10 mouse cellular contexts compared by ENCODE assay signal in the genomic region with DNA sequence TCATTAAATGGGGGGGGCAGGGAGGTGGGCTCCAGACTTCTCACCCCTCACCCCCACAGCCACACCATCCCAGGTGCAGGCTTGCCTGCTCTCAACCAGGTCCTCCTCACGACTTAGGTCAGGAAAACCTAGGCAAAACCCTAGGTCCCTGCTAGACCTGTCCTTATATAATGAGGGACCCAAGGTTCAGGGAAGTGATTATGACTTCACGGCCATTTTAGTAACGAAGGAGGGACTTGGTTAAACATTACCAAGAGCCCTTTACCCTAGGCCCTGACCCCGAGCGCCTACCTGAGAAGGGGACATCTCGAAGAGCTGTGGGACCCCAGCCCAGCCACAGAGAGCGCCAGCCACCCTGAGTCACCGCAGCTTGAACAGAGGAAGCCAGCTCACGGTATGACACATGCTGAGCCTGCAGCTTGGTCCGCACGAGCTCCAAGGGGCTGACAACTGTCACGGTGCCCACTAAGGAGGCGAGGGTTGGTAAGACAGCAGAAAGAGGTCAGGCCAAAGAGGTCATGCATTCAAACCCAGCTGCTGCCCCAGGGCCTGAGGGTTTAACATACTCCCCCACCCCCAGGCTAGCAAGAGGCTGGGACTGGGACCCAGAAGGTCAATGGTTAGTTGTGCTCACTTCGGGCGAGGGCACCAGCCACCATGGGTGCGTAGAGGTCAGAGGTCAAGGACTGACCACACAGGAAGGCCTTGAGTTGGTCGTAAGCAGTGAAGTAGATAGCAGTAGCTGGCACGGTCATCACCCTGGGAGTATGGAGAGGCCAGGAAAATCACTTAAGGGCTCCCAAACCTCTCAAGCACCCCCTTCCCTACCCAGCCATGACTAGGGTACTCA. TPM values are rescaled to one million over a fixed set of nuclear protein-coding genes. Genes with fewer than 3 reads are reported as not detected.
DNase-seq lines count a peak whose midpoint lies in the region; ATAC-seq and TF ChIP-seq lines count a peak whose summit lies in the region.
"Had no signal": no experiment of that assay in that cellular context is flagged by ENCODE, and none has a peak within 500 bp of the region (broad histone marks: within the 10 kb centered on the region; RNA-seq: fewer than 3 reads in every experiment).

No protein-coding gene starts in this region.

- ATAC-seq in hindbrain, embryonic 15.5 days (ENCODE audit: low FRiP score, low read depth): no peak
- no peak for ATAC-seq in midbrain, embryonic 14.5 days (ENCODE audit: low FRiP score, low TSS enrichment)

- no peaks in the 10 kb centered on the region for H3K27me3 ChIP-seq in hindbrain, embryonic 15.5 days
- H3K27me3 ChIP-seq in midbrain, embryonic 14.5 days (ENCODE audit: control insufficient read depth, insufficient read depth, low read length): no peaks in the 10 kb centered on the region; the same call in 1 of the 2 replicates
- H3K27me3 ChIP-seq in thymus, adult 2 months (ENCODE audit: control insufficient read depth, insufficient read depth, low read length): peaks cover 3% of the 10 kb centered on the region; the same call in 1 of the 2 replicates

- peaks cover 33% of the 10 kb centered on the region for H3K36me3 ChIP-seq in hindbrain, embryonic 15.5 days
- H3K36me3 ChIP-seq in midbrain, embryonic 14.5 days (ENCODE audit: control insufficient read depth, insufficient read depth, low read length): peaks cover 49% of the 10 kb centered on the region
- no peaks in the 10 kb centered on the region for H3K36me3 ChIP-seq in thymus, adult 2 months (ENCODE audit: control insufficient read depth, insufficient read depth, low read length)

- intact Hi-C loops in left cerebral cortex, adult 2 months (cut with DNase I): no loop called here
- intact Hi-C loops in left cerebral cortex, postnatal 36 days (cut with DNase I): loop anchor here (5.0 kb wide), 1 partner anchor 107 kb away; a partner anchor contains a TSS

- no peak for TF ChIP-seq CTCF in left cerebral cortex, adult 2 months (IDR thresholded peaks at IDR 0.05)
- TF ChIP-seq CTCF in thymus, adult 2 months (IDR thresholded peaks at IDR 0.05; ENCODE audit: borderline replicate concordance, control insufficient read depth, extremely low read depth, insufficient read depth, low read length, poor library complexity): no peak

- no peak overlapping the region for H3K4me3 ChIP-seq in left cerebral cortex, adult 2 months
- no peak overlapping the region for H3K4me3 ChIP-seq in hindbrain, embryonic 15.5 days
- H3K4me3 ChIP-seq in midbrain, embryonic 14.5 days (replicated peaks; ENCODE audit: low read depth, low read length): no peak overlapping the region
- H3K4me3 ChIP-seq in thymus, adult 2 months (ENCODE audit: control insufficient read depth, insufficient read depth, low read length): no peak overlapping the region
- H3K4me3 ChIP-seq: megakaryocyte, embryonic 14.5 days had no signal

- H3K9ac ChIP-seq in hindbrain, embryonic 15.5 days: 0 out of 2 replicates have a peak overlapping the region, but pooled peaks have one; percentile 23
- H3K9ac ChIP-seq in midbrain, embryonic 14.5 days (replicated peaks; ENCODE audit: low read length): no peak overlapping the region

- WGBS in hindbrain, embryonic 15.5 days: 72% methylated on average over 18 of the region's 18 CpGs
- WGBS in midbrain, embryonic 14.5 days: 83% methylated on average over 18 of the region's 18 CpGs
- WGBS in thymus, adult 2 months: 95% methylated on average over 18 of the region's 18 CpGs

- H3K27ac ChIP-seq in left cerebral cortex, adult 2 months: peak overlapping the region; percentile 32
- H3K27ac ChIP-seq in hindbrain, embryonic 15.5 days (replicated peaks): no peak overlapping the region
- H3K27ac ChIP-seq in midbrain, embryonic 14.5 days (replicated peaks; ENCODE audit: low read depth, low read length): no peak overlapping the region
- H3K27ac ChIP-seq in thymus, adult 2 months (ENCODE audit: control insufficient read depth, insufficient read depth, low read length): no peak overlapping the region

- TF ChIP-seq POLR2A in thymus, adult 2 months (IDR thresholded peaks at IDR 0.05; ENCODE audit: control insufficient read depth, extremely low read depth, insufficient read depth, low read length, poor library complexity): no peak

- peaks cover 42% of the 10 kb centered on the region for H3K4me1 ChIP-seq in hindbrain, embryonic 15.5 days (replicated peaks)
- H3K4me1 ChIP-seq in midbrain, embryonic 14.5 days (ENCODE audit: control insufficient read depth, insufficient read depth, low read length): peaks cover 28% of the 10 kb centered on the region
- peaks cover 12% of the 10 kb centered on the region for H3K4me1 ChIP-seq in thymus, adult 2 months (replicated peaks; ENCODE audit: control insufficient read depth, insufficient read depth, low read length)

- no peaks in the 10 kb centered on the region for H3K9me3 ChIP-seq in hindbrain, embryonic 15.5 days
- no peaks in the 10 kb centered on the region for H3K9me3 ChIP-seq in midbrain, embryonic 14.5 days (ENCODE audit: control insufficient read depth, low read length)

- no peak overlapping the region for H3K4me2 ChIP-seq in hindbrain, embryonic 15.5 days
- peak overlapping the region; percentile 19 for H3K4me2 ChIP-seq in midbrain, embryonic 14.5 days (ENCODE audit: low read length)

- DNase-seq in cerebellum, adult 8-10 months: peak; percentile 39
- DNase-seq in cerebellum, postnatal 36 days: no peak
- peak in 1 of 2 experiments; percentile 10 for DNase-seq in left cerebral cortex, adult 2 months (ENCODE audit: extremely low spot score in 1 of 2, low spot score in 2 of 2)
- no peak for DNase-seq in left cerebral cortex, postnatal 36 days (ENCODE audit: low spot score in 2 of 2)
- DNase-seq in midbrain, embryonic 14.5 days: no peak
- DNase-seq in urinary bladder, postnatal 14 days (ENCODE audit: low spot score): no peak
- DNase-seq in thymus, adult 2 months: no peak
- DNase-seq: thymus, adult 18-20 months had no signal

RNA-seq across cellular contexts. Expression of a gene that starts 3.4 kb away (rescaled TPM):
- 10 to 100 TPM; 65.7 to 68.6 TPM for total RNA-seq in left cerebral cortex, adult 2 months (2021)
- 10 to 100 TPM; 56.7 to 64.8 TPM for total RNA-seq in left cerebral cortex, postnatal 36 days (2021)
- 167 and 168 TPM in 2 replicates for polyA plus RNA-seq in hindbrain, embryonic 15.5 days (2015; fragmentation: Nextera tagmentation; extraction: Ambion mirVana)
- 132 and 144 TPM in 2 replicates for polyA plus RNA-seq in midbrain, embryonic 14.5 days (2014; fragmentation: Nextera tagmentation; extraction: Ambion mirVana)
- 227 and 235 TPM in 2 replicates for polyA plus RNA-seq in thymus, adult 2 months (2012; rRNA removed)

RNA-seq across cellular contexts. Expression of a gene that starts 11.2 kb away (rescaled TPM):
- 100 to 1,000 TPM; 505 to 522 TPM for total RNA-seq in left cerebral cortex, adult 2 months (2021)
- total RNA-seq in left cerebral cortex, postnatal 36 days (2021): 100 to 1,000 TPM; 469 to 527 TPM
- polyA plus RNA-seq in hindbrain, embryonic 15.5 days (2015; fragmentation: Nextera tagmentation; extraction: Ambion mirVana): 135 and 149 TPM in 2 replicates
- 113 and 165 TPM in 2 replicates for polyA plus RNA-seq in midbrain, embryonic 14.5 days (2014; fragmentation: Nextera tagmentation; extraction: Ambion mirVana)
- 7.9 and 8.1 TPM in 2 replicates for polyA plus RNA-seq in thymus, adult 2 months (2012; rRNA removed)

RNA-seq across cellular contexts. Expression of a gene that starts 25.7 kb away (rescaled TPM):
- 10 to 100 TPM; 58.1 to 66.2 TPM for total RNA-seq in left cerebral cortex, adult 2 months (2021)
- 10 to 100 TPM; 58.3 to 60.1 TPM for total RNA-seq in left cerebral cortex, postnatal 36 days (2021)
- 85.7 and 85.9 TPM in 2 replicates for polyA plus RNA-seq in hindbrain, embryonic 15.5 days (2015; fragmentation: Nextera tagmentation; extraction: Ambion mirVana)
- 33.1 and 45.5 TPM in 2 replicates for polyA plus RNA-seq in midbrain, embryonic 14.5 days (2014; fragmentation: Nextera tagmentation; extraction: Ambion mirVana)
- polyA plus RNA-seq in thymus, adult 2 months (2012; rRNA removed): 151 and 160 TPM in 2 replicates

RNA-seq across cellular contexts. Expression of a gene that starts 38.4 kb away (rescaled TPM):
- under 1 TPM; 0.16 to 0.43 TPM for total RNA-seq in left cerebral cortex, adult 2 months (2021)
- total RNA-seq in left cerebral cortex, postnatal 36 days (2021): under 1 TPM; 0.39 to 0.50 TPM
- 2.4 and 3.4 TPM in 2 replicates for polyA plus RNA-seq in hindbrain, embryonic 15.5 days (2015; fragmentation: Nextera tagmentation; extraction: Ambion mirVana)
- 0.51 and 2.3 TPM in 2 replicates for polyA plus RNA-seq in midbrain, embryonic 14.5 days (2014; fragmentation: Nextera tagmentation; extraction: Ambion mirVana)
- polyA plus RNA-seq in thymus, adult 2 months (2012; rRNA removed): 0.11 and 0.34 TPM in 2 replicates

RNA-seq across cellular contexts. Expression of a gene that starts 43.1 kb away (rescaled TPM):
- total RNA-seq in left cerebral cortex, adult 2 months (2021): 100 to 1,000 TPM; 117 to 123 TPM
- 100 to 1,000 TPM; 116 to 117 TPM for total RNA-seq in left cerebral cortex, postnatal 36 days (2021)
- 29.3 and 30.7 TPM in 2 replicates for polyA plus RNA-seq in hindbrain, embryonic 15.5 days (2015; fragmentation: Nextera tagmentation; extraction: Ambion mirVana)
- polyA plus RNA-seq in midbrain, embryonic 14.5 days (2014; fragmentation: Nextera tagmentation; extraction: Ambion mirVana): 28.6 and 50.4 TPM in 2 replicates
- polyA plus RNA-seq in thymus, adult 2 months (2012; rRNA removed): 2.6 and 4.7 TPM in 2 replicates

Comparison
In these comparisons a context has a peak if more than half of its experiments do, and no peak if none do; other contexts are left out.
1. RNA of a gene that starts 11.2 kb away (polyA plus RNA-seq): 135 to 149 TPM in hindbrain, embryonic 15.5 days and 113 to 165 TPM in midbrain, embryonic 14.5 days; 7.9 to 8.1 TPM in thymus, adult 2 months; every median in the first group is over 10 times any median in the second.